Mouse (Mus musculus): ENCODE data around the gene Znrd1. TPM values are rescaled to one million over a fixed set of nuclear protein-coding genes. Genes with fewer than 3 reads are reported as not detected.
A peak's percentile ranks its signal among the peaks of the same experiment; 100 is the strongest.

The Znrd1 gene
- total and polyA plus RNA-seq, 3 experiments = 26.4 to 38.2 TPM; not detected in 1

- TF ChIP-seq ELF1 (IDR thresholded peaks at IDR 0.05; ENCODE audit: low read depth, low read length) (peak; percentile 80; the same call in 1 of the 2 replicates), TCF12 (IDR thresholded peaks at IDR 0.05; ENCODE audit: low read depth, low read length) (peak; percentile 61), USF1 (IDR thresholded peaks at IDR 0.05; ENCODE audit: low read depth, low read length) (no peak)
Measured at GRCm38 (mm10) chr17:36957999-36958743, at the start of gene Znrd1, which contains the start of gene Znrd1as (continued).

GRCm38 (mm10) chr17:37003366-37003765 is 45.0 kb upstream of the Znrd1 start:
- no peaks in the 10 kb centered on the region for H3K79me2 ChIP-seq (ENCODE audit: control insufficient read depth, insufficient read depth, low read length, poor library complexity)
- H3K36me3 ChIP-seq (ENCODE audit: control insufficient read depth in 1 of 2, insufficient read depth in 2 of 2, low read length in 2 of 2) = no peaks in the 10 kb centered on the region
- DNase-seq (ENCODE audit: low read depth, low spot score) = no peak
- no peak overlapping the region for H3K4me3 ChIP-seq (ENCODE audit: control insufficient read depth in 1 of 2, insufficient read depth in 1 of 2, low read depth in 2 of 2, low read length in 2 of 2)
- H3K9me3 ChIP-seq (replicated peaks; ENCODE audit: insufficient read depth, low read length) = no peaks in the 10 kb centered on the region
- H3K27ac ChIP-seq (ENCODE audit: control insufficient read depth, low read depth, low read length) = no peak overlapping the region
- TF ChIP-seq MXI1 (IDR thresholded peaks at IDR 0.05; ENCODE audit: low read depth, low read length) (no peak), POLR2A (IDR thresholded peaks at IDR 0.05; ENCODE audit: control insufficient read depth in 1 of 2, insufficient read depth in 1 of 2, low read depth in 1 of 2, low read length in 2 of 2, poor library complexity in 1 of 2) (no peak), RCOR1 (IDR thresholded peaks at IDR 0.05; ENCODE audit: low read depth, low read length) (no peak), MAX (IDR thresholded peaks at IDR 0.05; ENCODE audit: low read length) (no peak), MYC (IDR thresholded peaks at IDR 0.05; ENCODE audit: low read depth, low read length) (no peak), USF2 (IDR thresholded peaks at IDR 0.05; ENCODE audit: borderline replicate concordance in 1 of 2, insufficient read depth in 1 of 2, low read depth in 1 of 2, low read length in 2 of 2) (no peak), ZMIZ1 (IDR thresholded peaks at IDR 0.05; ENCODE audit: low read depth, low read length) (no peak), BHLHE40 (IDR thresholded peaks at IDR 0.05; ENCODE audit: borderline replicate concordance, low read depth, low read length) (no peak), MEF2A (IDR thresholded peaks at IDR 0.05; ENCODE audit: extremely low read depth, insufficient replicate concordance, low read depth, low read length, poor library complexity, severe bottlenecking) (no peak), POLR2AphosphoS2 (IDR thresholded peaks at IDR 0.05; ENCODE audit: low read length) (no peak), RAD21 (IDR thresholded peaks at IDR 0.05; ENCODE audit: low read depth, low read length) (no peak), NELFE (IDR thresholded peaks at IDR 0.05; ENCODE audit: low read depth, low read length) (no peak), TAL1 (IDR thresholded peaks at IDR 0.05; ENCODE audit: low read length) (no peak), ZC3H11A (IDR thresholded peaks at IDR 0.05; ENCODE audit: low read depth, low read length) (no peak), USF1 (IDR thresholded peaks at IDR 0.05; ENCODE audit: low read depth, low read length) (no peak)
- H3K27me3 ChIP-seq (ENCODE audit: control insufficient read depth in 1 of 2, insufficient read depth in 2 of 2, low read length in 2 of 2) = peaks cover 6 to 7% of the 10 kb centered on the region in 2 experiments; a peak in 3 of 4 replicates
- H3K9ac ChIP-seq (ENCODE audit: control insufficient read depth, low read depth, low read length, poor library complexity, severe bottlenecking) = no peak overlapping the region
- no peaks in the 10 kb centered on the region for H3K4me1 ChIP-seq (ENCODE audit: control insufficient read depth in 1 of 2, insufficient read depth in 2 of 2, low read length in 2 of 2)
